Mouse (Mus musculus) CD8-positive naive resting alpha-beta T cell, adult 2 months (primary cell): ENCODE measurements around the gene Riox1.
A peak's percentile ranks its signal among the peaks of the same experiment; 100 is the strongest.
"Not testable (repeated sequence)": the region's sequence is repeated elsewhere in the genome, so short reads cannot be mapped to it uniquely, and the experiment has no call there.

Source experiments
- DNase-seq, 2 experiments: peaks; one replicate each; pipeline ENCODE4 v3.0.0; 2022; ENCODE audit warnings: low read depth in 2 of 2, low spot score in 2 of 2

The Riox1 gene

DNA sequence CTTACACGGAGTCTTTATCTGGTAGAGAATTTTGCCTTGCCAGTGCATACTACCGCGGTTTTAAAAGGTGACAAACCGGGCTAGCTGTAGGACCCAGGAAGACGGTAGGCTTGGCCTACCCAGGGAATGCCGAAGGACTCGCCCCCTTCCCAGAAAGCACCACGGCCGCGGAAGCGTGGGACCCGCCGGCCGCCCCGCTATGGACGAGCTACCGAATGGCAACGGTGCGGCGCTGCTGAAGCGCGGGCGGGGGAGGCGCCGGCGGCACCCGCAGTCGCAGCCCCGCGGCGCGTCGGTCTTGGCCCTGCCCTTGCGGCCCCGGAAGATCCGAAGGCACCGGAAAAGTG is at the start of gene Riox1:
TSS of gene Riox1 (plus strand) at position 116 of the 347 bp plus-strand sequence.
- DNase-seq = peak; percentile 65 to 73

DNA sequence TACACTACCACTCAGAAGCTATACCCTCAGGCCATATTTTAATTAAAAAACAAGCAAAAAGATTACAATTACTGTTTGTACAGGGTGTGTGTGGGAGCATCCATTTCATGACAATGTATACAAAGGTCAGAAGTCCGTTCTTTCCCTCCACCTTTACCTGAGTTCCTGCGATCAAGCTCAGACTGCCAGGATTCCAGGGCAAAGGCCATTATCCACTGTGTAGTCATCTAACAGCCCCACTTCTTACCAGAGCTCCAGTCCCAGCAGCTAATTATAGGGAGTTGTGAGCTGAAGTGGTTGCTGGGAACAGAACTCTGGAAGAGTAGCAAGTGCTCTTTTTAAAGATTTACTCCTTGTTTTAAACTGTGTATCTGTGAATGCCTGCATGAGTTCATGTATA is 40.0 kb upstream of the Riox1 start:
- no peak for DNase-seq

- no peak for DNase-seq
These were observed 36.1 kb upstream of the Riox1 start for GRCm38 (mm10) chr12:83914202-83914740.

DNA sequence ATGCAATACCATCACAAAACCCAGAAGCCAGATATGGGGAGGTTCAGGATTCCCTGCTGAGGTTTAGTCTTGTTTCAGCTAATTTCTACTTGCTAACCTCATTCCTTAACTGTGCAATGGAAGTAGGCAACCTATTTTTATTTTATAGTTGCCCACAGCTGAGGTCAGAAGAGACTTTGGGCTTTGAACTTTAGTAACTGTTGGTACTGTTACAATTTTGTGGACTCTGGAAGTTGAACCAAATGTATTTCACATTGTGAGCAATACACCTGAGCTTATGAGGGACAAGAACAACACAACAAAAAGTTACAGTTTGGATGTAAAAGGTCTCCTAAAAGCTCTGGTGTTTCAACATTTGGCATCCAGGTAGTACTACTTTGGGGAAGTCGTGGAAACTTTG is 35.6 kb upstream of the Riox1 start:
- DNase-seq = no peak

- no peak for DNase-seq
These were observed 33.5 kb upstream of the Riox1 start for GRCm38 (mm10) chr12:83916884-83917283.

DNA sequence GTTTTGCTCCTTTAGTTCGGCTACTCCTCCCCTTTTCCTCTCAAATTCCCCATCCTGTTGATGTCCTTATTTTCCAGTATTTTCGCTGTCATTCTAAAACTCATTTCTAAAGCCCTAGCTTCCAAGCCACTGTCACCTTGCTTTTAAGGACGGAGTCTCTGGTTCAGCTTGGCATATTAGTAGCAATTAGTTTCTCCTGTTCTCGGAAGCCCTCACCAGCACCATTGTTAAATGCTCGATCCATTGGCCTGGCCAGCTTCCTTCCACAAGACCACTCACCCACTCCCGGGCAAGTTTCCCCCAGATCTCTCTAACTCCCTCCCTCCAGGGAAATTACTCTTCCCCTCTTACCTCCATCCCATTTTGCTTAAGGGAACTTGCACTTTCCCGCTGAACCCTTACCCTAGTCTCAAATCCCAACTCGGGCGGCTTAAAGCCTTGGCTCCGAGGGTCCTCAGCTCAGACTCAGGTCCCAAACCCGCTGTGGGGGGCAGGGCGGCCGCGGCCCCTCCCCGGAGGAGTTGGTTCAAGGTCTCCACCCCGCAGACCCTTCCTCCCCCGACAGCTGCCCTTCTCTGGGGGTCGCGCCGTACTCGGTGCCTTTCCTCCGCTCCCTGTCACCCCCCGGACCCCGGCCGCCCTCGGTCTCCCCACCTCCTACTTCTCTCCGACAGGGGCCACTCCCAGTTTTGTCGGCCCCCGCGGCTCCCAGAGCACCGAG is 29.5 kb upstream of the Riox1 start:
- DNase-seq = peak; percentile 2 to 16

DNA sequence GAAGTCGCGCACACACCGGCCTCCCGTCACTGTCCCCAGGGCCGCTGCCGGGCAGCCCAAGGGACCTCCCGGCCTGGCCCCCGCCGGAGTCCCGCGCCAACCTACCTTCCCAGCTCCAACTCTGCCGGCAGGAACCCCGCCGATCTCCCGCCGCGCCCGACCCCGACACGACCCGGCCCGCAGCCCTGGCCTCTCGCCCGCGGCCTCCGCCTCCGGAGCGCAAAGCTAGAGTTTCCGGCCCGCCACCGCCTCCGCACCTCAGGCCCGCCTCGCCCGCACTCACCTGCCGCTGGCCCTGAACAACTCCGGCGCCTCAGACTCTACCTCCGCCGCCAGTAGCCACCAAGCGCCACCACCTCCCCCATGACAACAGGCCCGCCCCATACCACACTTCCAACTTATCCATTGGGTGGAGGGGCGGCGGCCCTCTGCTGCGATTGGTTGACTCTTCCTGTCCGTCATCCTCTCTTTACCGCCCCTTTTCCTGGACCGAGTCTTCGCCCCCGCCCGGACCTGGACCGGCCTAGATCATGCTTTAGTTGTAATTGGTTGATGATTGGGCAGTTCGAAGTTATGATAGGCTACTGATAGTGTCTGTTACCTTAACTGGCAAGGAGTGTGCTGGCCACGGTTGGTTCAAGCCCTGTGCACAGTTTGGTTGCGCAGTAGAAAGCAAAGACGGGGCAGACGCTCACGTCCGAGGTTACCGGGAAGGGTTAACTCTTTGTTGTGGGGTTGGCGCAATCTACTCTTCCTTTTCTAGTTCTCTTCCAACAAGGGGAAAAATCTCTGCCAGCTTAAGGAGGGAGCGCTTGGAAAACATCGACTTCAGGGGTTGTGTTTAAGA is 28.6 kb upstream of the Riox1 start, which contains the start of gene Numb:
TSS of gene Numb (minus strand) at position 400 of the 847 bp plus-strand sequence.
- peak; percentile 95 to 97 for DNase-seq

DNA sequence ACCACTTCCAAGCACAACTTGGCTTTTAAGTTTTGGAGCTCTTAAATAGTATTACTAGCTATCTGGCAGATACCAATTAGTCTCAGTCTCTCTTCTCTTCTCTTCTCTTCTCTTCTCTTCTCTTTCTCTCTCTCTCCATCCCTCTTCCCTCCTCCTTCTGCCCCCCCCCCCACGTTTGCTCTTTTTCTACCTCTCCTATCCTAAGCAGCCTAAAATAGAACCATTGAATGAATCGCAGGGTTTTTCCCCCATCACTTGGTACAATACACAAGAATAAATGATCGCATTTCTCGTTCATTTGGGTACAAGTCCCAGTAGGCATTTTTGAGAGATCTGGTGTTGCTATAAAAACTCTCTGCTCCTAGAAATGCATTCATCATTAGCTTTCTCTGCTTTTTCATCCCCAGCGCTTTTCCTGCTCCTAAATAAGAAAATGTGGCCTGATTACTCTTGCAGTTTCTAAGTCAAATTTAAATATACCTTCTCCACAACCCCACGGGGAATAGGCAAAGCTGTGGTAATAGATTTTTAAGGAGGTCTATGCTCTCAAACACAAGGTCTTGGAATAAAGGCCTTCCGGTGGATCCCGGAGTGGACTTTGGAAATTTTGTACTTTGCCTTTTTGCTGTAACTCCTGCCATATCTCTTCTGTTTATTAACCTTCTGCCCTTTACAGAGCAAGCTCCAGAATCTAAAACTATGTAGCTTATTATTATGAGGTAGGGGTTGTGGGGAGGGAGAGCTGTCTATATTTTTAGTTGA is 27.5 kb upstream of the Riox1 start:
- DNase-seq = no peak

DNA sequence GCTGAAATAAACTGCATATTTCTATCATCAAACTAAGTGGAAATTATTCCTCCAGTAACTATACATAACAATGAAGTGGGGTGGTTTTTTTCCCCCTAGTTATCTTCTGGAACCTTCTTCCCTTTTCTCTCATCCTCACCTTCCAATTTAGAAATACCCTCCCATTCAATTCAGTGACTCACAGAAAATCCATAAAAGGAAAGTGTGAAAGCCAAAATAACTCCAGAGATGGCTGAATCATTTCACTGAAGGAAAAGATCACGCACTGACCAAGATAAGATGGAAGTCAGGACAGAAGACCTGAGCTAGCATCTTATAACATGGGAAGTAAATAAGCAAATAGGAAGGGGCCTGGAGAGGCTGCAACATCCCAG is 26.9 kb upstream of the Riox1 start:
- DNase-seq = no peak

DNA sequence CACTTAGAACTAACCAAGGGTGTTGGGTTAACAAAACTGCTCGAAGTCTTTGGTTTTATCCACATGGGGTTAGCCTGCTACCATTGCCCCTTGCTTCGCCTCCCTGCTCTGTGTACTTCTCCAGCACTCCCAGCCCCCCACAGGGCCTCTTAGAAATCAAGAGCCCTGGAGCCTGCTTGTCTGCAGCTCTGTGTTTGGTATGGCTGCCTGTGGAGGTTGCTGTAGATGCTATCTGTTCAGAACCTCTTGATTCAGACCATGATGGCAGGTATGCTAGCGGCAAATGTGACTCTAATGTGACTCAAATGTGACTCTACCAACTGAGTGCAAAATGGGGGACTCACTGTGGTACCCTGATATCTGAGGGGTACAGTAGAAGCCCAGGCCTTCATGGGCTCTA is 26.1 kb upstream of the Riox1 start:
- no peak for DNase-seq

DNA sequence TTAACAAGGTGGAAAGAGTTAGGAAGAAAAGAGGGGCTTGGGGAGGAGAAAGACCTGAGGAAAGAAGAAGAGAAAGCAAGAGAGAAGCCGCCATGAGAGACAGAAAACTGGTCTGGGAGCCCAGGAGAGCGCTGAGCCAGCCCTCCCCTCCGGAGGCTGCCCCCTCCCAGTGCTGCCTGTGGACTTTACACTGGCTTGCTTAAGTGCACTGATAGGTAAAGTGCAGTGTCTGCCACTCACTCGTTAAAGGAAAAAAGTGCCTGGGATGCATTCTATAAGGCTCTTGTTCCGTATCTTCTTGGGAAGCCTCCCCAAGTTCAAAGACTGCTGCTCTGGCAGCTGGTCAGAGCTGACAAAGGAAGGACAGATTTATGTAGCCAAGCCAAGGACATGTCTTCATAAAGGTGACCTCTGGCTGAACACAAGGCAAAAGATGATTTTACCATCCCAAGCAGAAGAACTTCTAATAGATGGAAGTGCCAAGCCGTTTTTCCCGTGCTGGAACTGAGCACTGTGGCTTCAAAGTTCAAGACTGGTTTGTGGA is 25.2 kb upstream of the Riox1 start:
- no peak for DNase-seq

- DNase-seq = no peak
These were observed 24.3 kb upstream of the Riox1 start for GRCm38 (mm10) chr12:83926061-83926460.

DNA sequence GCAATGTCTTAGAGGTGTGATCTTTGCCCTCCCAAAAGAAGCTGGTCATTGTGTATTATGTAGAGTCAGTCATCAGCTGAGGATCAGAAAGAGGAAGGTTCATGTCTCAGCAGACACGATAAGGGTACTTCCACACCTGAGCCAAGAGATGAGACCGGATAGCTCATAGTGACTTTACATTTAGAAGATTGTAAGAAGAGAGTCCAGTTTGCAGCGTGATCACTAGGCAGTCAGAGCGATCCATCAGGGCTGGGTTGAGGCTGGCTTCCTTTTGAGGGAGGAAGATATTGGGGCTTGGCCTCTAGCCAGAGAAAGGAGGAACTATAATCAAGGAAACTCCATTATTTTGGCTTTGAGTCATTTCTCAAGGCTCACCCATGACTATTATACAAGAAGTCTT is 22.7 kb upstream of the Riox1 start:
- DNase-seq = no peak

- DNase-seq = no peak
These were observed 21.1 kb upstream of the Riox1 start for GRCm38 (mm10) chr12:83929186-83929804.

DNA sequence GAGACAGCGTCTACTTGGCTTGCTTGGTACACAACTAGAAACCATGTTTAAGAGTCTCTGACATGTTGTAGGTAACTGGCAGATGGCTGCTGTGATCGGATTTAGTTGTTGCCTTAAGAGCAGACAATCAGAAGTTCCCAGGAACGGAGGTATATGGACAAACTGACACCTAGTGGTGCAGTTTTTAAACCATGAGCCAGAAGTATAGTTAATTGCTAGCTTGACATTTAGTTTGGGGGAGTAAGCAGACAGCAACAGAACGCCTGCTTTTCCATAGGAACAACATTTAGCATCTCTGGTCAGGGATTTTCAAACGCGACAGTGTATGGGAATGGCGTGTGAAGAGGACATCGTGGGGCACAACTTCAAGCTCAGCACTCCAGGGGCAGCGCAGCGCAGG is 12.8 kb upstream of the Riox1 start:
- DNase-seq = no peak

GRCm38 (mm10) chr12:83938592-83938991 is 11.8 kb upstream of the Riox1 start:
- not testable (repeated sequence) for DNase-seq

- DNase-seq = no peak
These were observed 11.1 kb upstream of the Riox1 start for GRCm38 (mm10) chr12:83939332-83939731.

DNA sequence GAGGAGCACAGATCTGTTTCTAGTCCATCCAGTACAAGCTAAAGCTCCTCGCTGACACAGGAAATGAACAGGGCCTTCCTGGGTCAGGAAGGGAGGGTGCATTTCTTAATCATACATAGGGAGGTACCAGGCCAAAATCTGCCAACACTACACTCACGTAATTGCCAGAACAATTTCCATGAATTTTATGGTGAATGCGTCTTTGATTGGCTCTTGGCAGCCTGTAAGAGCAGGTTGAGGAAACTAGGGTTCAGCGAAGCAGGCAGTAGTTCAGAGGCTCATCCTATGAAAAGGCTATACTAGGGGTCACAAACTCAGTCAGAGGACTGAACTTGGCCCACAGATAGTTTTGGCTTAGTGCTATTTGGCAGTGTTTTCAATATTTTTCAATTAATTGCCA is 10.4 kb upstream of the Riox1 start:
- DNase-seq = no peak

GRCm38 (mm10) chr12:83941938-83942337 is 8.5 kb upstream of the Riox1 start:
- no peak for DNase-seq

GRCm38 (mm10) chr12:83947260-83947811 is 3.1 kb upstream of the Riox1 start:
- no peak for DNase-seq
